Mouse (Mus musculus) embryonic facial prominence, embryonic 10.5 days (tissue): ENCODE measurements around the gene Ddx25. TPM values are rescaled to one million over a fixed set of nuclear protein-coding genes. Genes with fewer than 3 reads are reported as not detected.

Experiments
- polyA plus RNA-seq: library from polyadenylated mRNA; unstranded; fragments of >200 nt; fragmentation: Nextera tagmentation; extraction: Ambion mirVana; gene quantifications from 2 replicates; pipeline ENCODE4 v1.2.1, GENCODE M21; 2016

Gene Ddx25
- polyA plus RNA-seq, 1 experiment from 2014 or later: 6.1 TPM

Other genes starting within 250 kb of the Ddx25 start
- 9.1 and 9.9 TPM in 2 replicates for gene Cdon, start 137.4 kb downstream of the Ddx25 start, polyA plus RNA-seq
- not detected in 2 replicates for gene Gm1113, start 40.3 kb downstream of the Ddx25 start, polyA plus RNA-seq
- 18.3 and 21.3 TPM in 2 replicates for gene Pus3, start 67 bp upstream of the Ddx25 start, polyA plus RNA-seq
- gene Pate2, start 11.8 kb upstream of the Ddx25 start, polyA plus RNA-seq: 1.5 and 1.6 TPM in 2 replicates
- gene Hyls1, start 11.9 kb upstream of the Ddx25 start, polyA plus RNA-seq: 24.9 and 26.5 TPM in 2 replicates
- not detected in 2 replicates for gene Pate4, start 53.4 kb upstream of the Ddx25 start, polyA plus RNA-seq
- gene Pate3, start 89.7 kb upstream of the Ddx25 start, polyA plus RNA-seq: not detected in 2 replicates
- 0.16 TPM in 1 of 2 replicates, not detected in the other for gene Pate1, start 128.9 kb upstream of the Ddx25 start, polyA plus RNA-seq
- not detected in 2 replicates for gene Gm17677, start 182.5 kb upstream of the Ddx25 start, polyA plus RNA-seq
- not detected in 2 replicates for gene Gm17727, start 219.6 kb upstream of the Ddx25 start, polyA plus RNA-seq
- gene Gm27235, start 231.6 kb upstream of the Ddx25 start, polyA plus RNA-seq: not detected in 2 replicates
- not detected in 2 replicates for gene D730048I06Rik, start 231.6 kb upstream of the Ddx25 start, polyA plus RNA-seq